Mouse (Mus musculus): ENCODE measurements around the gene Cav2.

- no peak for TF ChIP-seq POLR2A (IDR thresholded peaks at IDR 0.05; ENCODE audit: low read depth, low read length)
- no peak for TF ChIP-seq CTCF (conservative IDR thresholded peaks at IDR 0.05; ENCODE audit: insufficient read depth, insufficient read length, low read depth, low read length)
Measured at GRCm38 (mm10) chr6:17295116-17295515, 14.1 kb downstream of the Cav2 start.

Measured in kidney, adult 2 months (tissue).